12 mouse cellular contexts compared by ENCODE assay signal in genomic region chr3:106788440-106788887, GRCm38 (mm10). TPM values are rescaled to one million over a fixed set of nuclear protein-coding genes. Genes with fewer than 3 reads are reported as not detected.
DNase-seq lines count a peak whose midpoint lies in the region; ATAC-seq and TF ChIP-seq lines count a peak whose summit lies in the region.
"Had no signal": no experiment of that assay in that cellular context is flagged by ENCODE, and none has a peak within 500 bp of the region (broad histone marks: within the 10 kb centered on the region; RNA-seq: fewer than 3 reads in every experiment).

No protein-coding gene starts in this region.

- peak overlapping the region; percentile 43; the same call in 1 of the 2 replicates for H3K27ac ChIP-seq in layer of hippocampus, adult 2 months
- H3K27ac ChIP-seq in bone marrow macrophage, adult 2 months (ENCODE audit: insufficient read depth, low read depth, low read length): peak overlapping the region; percentile 96
- no peak overlapping the region for H3K27ac ChIP-seq in forebrain, embryonic 15.5 days (replicated peaks)
- H3K27ac ChIP-seq in midbrain, embryonic 14.5 days (replicated peaks; ENCODE audit: low read depth, low read length): no peak overlapping the region
- H3K27ac ChIP-seq: lung, embryonic 15.5 days; neural tube, embryonic 15.5 days had no signal

- no peaks in the 10 kb centered on the region for H3K36me3 ChIP-seq in forebrain, embryonic 15.5 days
- no peaks in the 10 kb centered on the region for H3K36me3 ChIP-seq in midbrain, embryonic 14.5 days (ENCODE audit: control insufficient read depth, insufficient read depth, low read length)
- H3K36me3 ChIP-seq: lung, embryonic 15.5 days; neural tube, embryonic 15.5 days had no signal

- peak; percentile 61 for ATAC-seq in CD4-positive, CD25-positive, alpha-beta regulatory T cell, adult 4 months
- ATAC-seq in monocyte, adult 5-6 weeks (replicated peaks; ENCODE audit: insufficient number of reproducible peaks, low FRiP score, low TSS enrichment, poor library complexity, severe bottlenecking): peak; percentile 58
- no peak for ATAC-seq in forebrain, embryonic 15.5 days (replicated peaks)
- no peak for ATAC-seq in midbrain, embryonic 14.5 days (ENCODE audit: low FRiP score, low TSS enrichment)

- 70% methylated on average over 2 of the region's 2 CpGs for WGBS in forebrain, embryonic 15.5 days
- WGBS in midbrain, embryonic 14.5 days: 77% methylated on average over 2 of the region's 2 CpGs

- H3K4me3 ChIP-seq in layer of hippocampus, adult 2 months: peak overlapping the region; percentile 4
- H3K4me3 ChIP-seq in bone marrow macrophage, adult 2 months (ENCODE audit: insufficient read depth, low read length): peak overlapping the region; percentile 42
- H3K4me3 ChIP-seq in forebrain, embryonic 15.5 days: no peak overlapping the region
- H3K4me3 ChIP-seq in midbrain, embryonic 14.5 days (replicated peaks; ENCODE audit: low read depth, low read length): no peak overlapping the region
- H3K4me3 ChIP-seq: lung, embryonic 15.5 days; neural tube, embryonic 15.5 days had no signal

- no peak for TF ChIP-seq POLR2A in bone marrow macrophage, adult 2 months (IDR thresholded peaks at IDR 0.05; ENCODE audit: borderline replicate concordance, low read depth, low read length)

- H3K9me3 ChIP-seq in forebrain, embryonic 15.5 days: no peaks in the 10 kb centered on the region
- no peaks in the 10 kb centered on the region for H3K9me3 ChIP-seq in midbrain, embryonic 14.5 days (ENCODE audit: control insufficient read depth, low read length)
- H3K9me3 ChIP-seq: lung, embryonic 15.5 days; neural tube, embryonic 15.5 days had no signal

- H3K4me2 ChIP-seq in forebrain, embryonic 15.5 days (replicated peaks): no peak overlapping the region
- no peak overlapping the region for H3K4me2 ChIP-seq in midbrain, embryonic 14.5 days (ENCODE audit: low read length)
- H3K4me2 ChIP-seq: lung, embryonic 15.5 days; neural tube, embryonic 15.5 days had no signal

- no peak overlapping the region for H3K9ac ChIP-seq in forebrain, embryonic 15.5 days (replicated peaks)
- H3K9ac ChIP-seq in midbrain, embryonic 14.5 days (replicated peaks; ENCODE audit: low read length): no peak overlapping the region
- H3K9ac ChIP-seq: lung, embryonic 15.5 days; neural tube, embryonic 15.5 days had no signal

- H3K27me3 ChIP-seq in forebrain, embryonic 15.5 days: no peaks in the 10 kb centered on the region
- H3K27me3 ChIP-seq in midbrain, embryonic 14.5 days (ENCODE audit: control insufficient read depth, insufficient read depth, low read length): no peaks in the 10 kb centered on the region
- H3K27me3 ChIP-seq: lung, embryonic 15.5 days; neural tube, embryonic 15.5 days had no signal

- no peak for DNase-seq in layer of hippocampus, adult 2 months (ENCODE audit: low spot score in 2 of 2)
- no peak for DNase-seq in layer of hippocampus, postnatal 14 days (ENCODE audit: low spot score in 2 of 2)
- DNase-seq in gastrocnemius, postnatal 4 days (ENCODE audit: low spot score in 2 of 2): no peak
- DNase-seq in midbrain, embryonic 14.5 days: no peak
- DNase-seq: cerebellum, adult 11-12 months; layer of hippocampus, adult 9-11 months had no signal

- TF ChIP-seq CTCF in layer of hippocampus, adult 2 months (conservative IDR thresholded peaks at IDR 0.05): no peak
- no peak for TF ChIP-seq CTCF in bone marrow macrophage, adult 2 months (IDR thresholded peaks at IDR 0.05; ENCODE audit: low read depth, low read length)

- H3K4me1 ChIP-seq in bone marrow macrophage, adult 2 months (ENCODE audit: control insufficient read depth, insufficient read depth, low read length): peaks cover 12% of the 10 kb centered on the region
- no peaks in the 10 kb centered on the region for H3K4me1 ChIP-seq in forebrain, embryonic 15.5 days
- H3K4me1 ChIP-seq in midbrain, embryonic 14.5 days (ENCODE audit: control insufficient read depth, insufficient read depth, low read length): no peaks in the 10 kb centered on the region
- H3K4me1 ChIP-seq: lung, embryonic 15.5 days; neural tube, embryonic 15.5 days had no signal

RNA-seq across cellular contexts. Expression of gene Cd53, which starts 1.5 kb away (rescaled TPM):
- 1 to 10 TPM; 8.3 to 8.6 TPM for total RNA-seq in layer of hippocampus, adult 2 months (2021)
- total RNA-seq in layer of hippocampus, postnatal 14 days (2021): 10 to 100 TPM; 10.7 to 11.1 TPM
- polyA plus RNA-seq in CD4-positive, CD25-positive, alpha-beta regulatory T cell, adult 4 months (2017; shearing (Covaris generic)): 1,000 to 10,000 TPM in 1 of 2 experiments, 100 to 1,000 TPM in 1; 983 to 1,169 TPM
- polyA plus RNA-seq in bone marrow macrophage, adult 2 months (2012; ENCODE audit: insufficient read depth, insufficient read length, missing spikeins): 691 and 706 TPM in 2 replicates
- 802 to 1,218 TPM (median 1,102 TPM) in 3 replicates for total RNA-seq in monocyte, adult 5-6 weeks (2017)
- total RNA-seq in gastrocnemius, postnatal 4 days (2021): 1 to 10 TPM; 5.3 to 6.0 TPM
- 3.1 and 3.6 TPM in 2 replicates for polyA plus RNA-seq in forebrain, embryonic 15.5 days (2015; fragmentation: Nextera tagmentation; extraction: Ambion mirVana)
- polyA plus RNA-seq in midbrain, embryonic 14.5 days (2014; fragmentation: Nextera tagmentation; extraction: Ambion mirVana): 2.6 and 6.4 TPM in 2 replicates

RNA-seq across cellular contexts. Expression of gene Olfr266, which starts 37.6 kb away (rescaled TPM):
- total RNA-seq in layer of hippocampus, adult 2 months (2021): not detected
- not detected for total RNA-seq in layer of hippocampus, postnatal 14 days (2021)
- not detected for polyA plus RNA-seq in CD4-positive, CD25-positive, alpha-beta regulatory T cell, adult 4 months (2017; shearing (Covaris generic))
- not detected in 2 replicates for polyA plus RNA-seq in bone marrow macrophage, adult 2 months (2012; ENCODE audit: insufficient read depth, insufficient read length, missing spikeins)
- not detected in 3 replicates for total RNA-seq in monocyte, adult 5-6 weeks (2017)
- total RNA-seq in gastrocnemius, postnatal 4 days (2021): not detected
- polyA plus RNA-seq in forebrain, embryonic 15.5 days (2015; fragmentation: Nextera tagmentation; extraction: Ambion mirVana): not detected in 2 replicates
- polyA plus RNA-seq in midbrain, embryonic 14.5 days (2014; fragmentation: Nextera tagmentation; extraction: Ambion mirVana): not detected in 2 replicates
- polyA plus RNA-seq: lung, embryonic 15.5 days; neural tube, embryonic 15.5 days had no signal

Comparison
In these comparisons a context has a peak if more than half of its experiments do, and no peak if none do; other contexts are left out.
1. H3K27ac ChIP-seq: peak in layer of hippocampus, adult 2 months (single experiment) and bone marrow macrophage, adult 2 months (single experiment); none in forebrain, embryonic 15.5 days (single experiment) and midbrain, embryonic 14.5 days (single experiment).
2. H3K4me3 ChIP-seq: peak in layer of hippocampus, adult 2 months (single experiment) and bone marrow macrophage, adult 2 months (single experiment); none in forebrain, embryonic 15.5 days (single experiment) and midbrain, embryonic 14.5 days (single experiment).
3. ATAC-seq: peak in CD4-positive, CD25-positive, alpha-beta regulatory T cell, adult 4 months (single experiment) and monocyte, adult 5-6 weeks (single experiment); none in forebrain, embryonic 15.5 days (single experiment) and midbrain, embryonic 14.5 days (single experiment).
4. RNA of gene Cd53, which starts 1.5 kb away (total RNA-seq): 802 to 1,218 TPM in monocyte, adult 5-6 weeks; 10.7 to 11.1 TPM in layer of hippocampus, postnatal 14 days, 8.3 to 8.6 TPM in layer of hippocampus, adult 2 months and 5.3 to 6.0 TPM in gastrocnemius, postnatal 4 days; every median in the first group is over 10 times any median in the second.